Mouse (Mus musculus) C2C12 (cell line): ENCODE results near the gene Man2a2. TPM values are rescaled to one million over a fixed set of nuclear protein-coding genes. Genes with fewer than 3 reads are reported as not detected.

Experiments used
- H3K27me3 ChIP-seq: one replicate; pipeline ENCODE4 v1.6.1; 2011; ENCODE audit not compliant: control insufficient read depth, insufficient read depth, insufficient read length
- H3K36me3 ChIP-seq: one replicate; pipeline ENCODE4 v1.6.1; 2011; ENCODE audit not compliant: control insufficient read depth, insufficient read depth
- H3K4me3 ChIP-seq: one replicate; pipeline ENCODE4 v1.5.1; 2011; ENCODE audit warnings: mild to moderate bottlenecking, control low read depth; ENCODE audit not compliant: poor library complexity, insufficient read depth, severe bottlenecking
- H3K79me2 ChIP-seq: one replicate; pipeline ENCODE4 v1.6.1; 2011; ENCODE audit not compliant: control insufficient read depth, insufficient read depth
- H3K79me3 ChIP-seq: one replicate; pipeline ENCODE4 v1.6.1; 2011; ENCODE audit warnings: low read depth, control low read depth
- H3ac ChIP-seq: one replicate; pipeline ENCODE3; 2011; ENCODE audit warnings: low read depth; ENCODE audit not compliant: control insufficient read depth, insufficient read length
- CEBPB ChIP-seq: IDR thresholded peaks from one replicate; pipeline ENCODE4 v1.6.1; 2011; ENCODE audit warnings: low read depth, mild to moderate bottlenecking, control low read depth, moderate library complexity
- CTCF ChIP-seq: IDR thresholded peaks from one replicate; pipeline ENCODE4 v1.5.1; 2011; ENCODE audit not compliant: control insufficient read depth, insufficient read depth, insufficient read length
- FOSL1 ChIP-seq: IDR thresholded peaks from one replicate; pipeline ENCODE4 v1.8.0; 2011; ENCODE audit warnings: mild to moderate bottlenecking, low read length; ENCODE audit not compliant: poor library complexity, insufficient read depth, severe bottlenecking
- MAX ChIP-seq: IDR thresholded peaks from one replicate; pipeline ENCODE4 v1.6.1; 2011; ENCODE audit warnings: mild to moderate bottlenecking, control low read depth
- MYOD1 ChIP-seq: IDR thresholded peaks from one replicate; pipeline ENCODE4 v1.6.1; 2011; ENCODE audit warnings: low read depth; ENCODE audit not compliant: control insufficient read depth, insufficient read length
- MYOG ChIP-seq: IDR thresholded peaks from one replicate; pipeline ENCODE4 v1.6.1; 2011; ENCODE audit not compliant: control insufficient read depth, insufficient read length; ENCODE audit errors: extremely low read depth
- USF1 ChIP-seq: IDR thresholded peaks from one replicate; pipeline ENCODE4 v1.6.1; 2011; ENCODE audit warnings: low read depth, mild to moderate bottlenecking, control low read depth, moderate library complexity
- polyA plus RNA-seq: library from polyadenylated mRNA; unstranded; fragments of >200 nt; fragmentation: generic; extraction: Trizol; gene quantifications from one replicate; pipeline ENCODE4 v1.2.1, GENCODE M21; 2012; ENCODE audit warnings: missing spikeins

Man2a2 gene
- polyA plus RNA-seq, 1 experiment = 21.5 TPM

DNA sequence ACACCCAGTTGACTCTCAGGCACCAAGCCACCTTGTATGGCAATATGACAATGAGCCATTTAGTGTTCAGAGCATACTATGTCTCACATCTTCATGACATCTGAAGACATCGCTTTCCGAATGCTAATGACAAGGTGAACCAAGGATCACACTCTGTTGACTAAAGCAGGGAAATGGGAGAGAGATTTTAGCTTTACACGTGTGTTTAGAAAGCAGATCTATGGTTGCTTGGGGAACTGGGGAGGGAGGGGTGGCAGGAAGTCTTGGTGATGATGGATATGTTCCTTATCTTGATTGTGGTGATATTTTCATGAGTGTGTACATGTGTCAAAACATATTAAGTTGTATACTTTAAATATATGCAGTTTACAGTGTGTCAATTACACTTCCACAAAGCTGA lies 35.0 kb upstream of the Man2a2 start:
- no peak overlapping the region for H3ac ChIP-seq
- TF ChIP-seq MYOG (no peak), FOSL1 (no peak), CEBPB (no peak), MYOD1 (no peak), USF1 (no peak), MAX (no peak), CTCF (no peak)
- no peaks in the 10 kb centered on the region for H3K27me3 ChIP-seq
- H3K79me3 ChIP-seq = peaks cover 3% of the 10 kb centered on the region
- peaks cover 17% of the 10 kb centered on the region for H3K79me2 ChIP-seq
- H3K4me3 ChIP-seq = no peak overlapping the region
- no peaks in the 10 kb centered on the region for H3K36me3 ChIP-seq

DNA sequence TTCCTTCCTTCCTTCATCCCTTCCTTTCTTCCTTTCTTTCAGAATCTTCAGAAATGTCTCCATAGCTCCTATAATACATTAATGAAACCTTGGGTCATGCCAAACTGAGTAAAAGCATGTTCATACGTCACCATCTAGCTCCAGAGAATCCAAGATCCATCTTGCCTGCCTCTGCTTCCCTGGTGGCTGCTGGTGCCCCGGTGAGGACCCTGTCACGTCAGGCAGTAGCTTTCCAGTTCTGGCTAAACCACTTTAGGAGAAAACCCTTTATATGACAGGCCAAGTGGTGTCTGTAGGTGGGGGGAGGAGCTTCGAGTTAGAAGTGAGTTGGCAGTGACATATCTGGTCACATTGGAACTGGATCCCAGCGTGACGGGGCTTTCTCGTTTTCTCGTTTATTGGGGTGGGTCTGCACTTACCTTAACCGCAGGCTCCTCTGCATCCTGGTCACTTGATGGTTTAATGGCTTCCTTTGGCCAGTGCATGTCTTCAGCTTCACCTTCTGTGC lies 34.1 kb upstream of the Man2a2 start, which contains the start of gene Furin:
Furin (minus strand) TSS at position 249 of the 508 bp plus-strand sequence.
- peak within 1 kb of the TSS; percentile 27 for H3ac ChIP-seq
- no peaks in the 10 kb centered on the region for H3K27me3 ChIP-seq
- TF ChIP-seq FOSL1 (no peak), MAX (no peak), MYOD1 (no peak), CTCF (no peak), CEBPB (no peak), MYOG (no peak), USF1 (no peak)
- H3K79me2 ChIP-seq = peaks cover 27% of the 10 kb centered on the region
- H3K36me3 ChIP-seq = no peaks in the 10 kb centered on the region
- peaks cover 9% of the 10 kb centered on the region for H3K79me3 ChIP-seq
- H3K4me3 ChIP-seq = peak within 1 kb of the TSS; percentile 3

DNA sequence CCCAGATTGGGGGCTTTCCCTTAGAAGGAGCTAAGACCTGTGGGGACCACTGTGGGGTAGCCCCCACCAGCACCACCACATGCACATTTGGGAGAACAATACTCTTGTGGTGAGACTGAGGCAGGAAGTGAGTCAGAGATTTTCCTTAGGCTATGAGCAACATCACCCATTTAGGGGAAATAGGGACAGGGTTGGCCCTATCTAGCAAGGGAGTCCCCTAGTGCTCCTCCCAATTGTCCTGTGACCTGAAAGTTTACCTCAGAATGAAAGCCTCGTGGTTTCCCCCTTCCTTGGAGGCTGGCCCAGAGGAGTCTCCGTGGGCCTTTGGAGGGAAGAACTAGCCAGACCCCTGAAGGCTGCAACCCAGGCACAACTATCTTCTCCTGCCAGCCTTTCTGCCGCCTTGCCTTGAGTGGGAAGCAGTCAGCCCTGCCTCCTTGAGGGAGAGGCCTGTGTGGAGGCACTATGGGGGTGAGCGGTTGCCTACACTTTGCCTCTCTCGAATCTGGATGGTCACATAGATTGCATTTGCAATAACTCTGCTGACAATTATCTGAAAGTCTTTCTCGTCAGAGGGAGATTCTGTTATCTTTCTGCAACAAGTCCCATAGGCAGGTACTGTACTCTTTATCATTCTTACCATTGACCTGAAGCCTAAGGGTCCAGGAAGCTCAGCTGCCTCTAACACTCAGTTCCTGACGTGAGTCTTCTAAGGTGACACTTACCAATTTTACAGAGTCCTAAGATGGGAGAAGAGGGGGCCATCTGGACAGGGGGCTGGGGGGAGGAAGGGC lies 33.1 kb upstream of the Man2a2 start:
- TF ChIP-seq MAX (peak; percentile 44), USF1 (no peak)
- peak overlapping the region; percentile 27 for H3ac ChIP-seq
- no peaks in the 10 kb centered on the region for H3K36me3 ChIP-seq
- H3K79me2 ChIP-seq = peaks cover 36% of the 10 kb centered on the region
- H3K79me3 ChIP-seq = peaks cover 17% of the 10 kb centered on the region
- H3K4me3 ChIP-seq = peak overlapping the region; percentile 3
- H3K27me3 ChIP-seq = no peaks in the 10 kb centered on the region

DNA sequence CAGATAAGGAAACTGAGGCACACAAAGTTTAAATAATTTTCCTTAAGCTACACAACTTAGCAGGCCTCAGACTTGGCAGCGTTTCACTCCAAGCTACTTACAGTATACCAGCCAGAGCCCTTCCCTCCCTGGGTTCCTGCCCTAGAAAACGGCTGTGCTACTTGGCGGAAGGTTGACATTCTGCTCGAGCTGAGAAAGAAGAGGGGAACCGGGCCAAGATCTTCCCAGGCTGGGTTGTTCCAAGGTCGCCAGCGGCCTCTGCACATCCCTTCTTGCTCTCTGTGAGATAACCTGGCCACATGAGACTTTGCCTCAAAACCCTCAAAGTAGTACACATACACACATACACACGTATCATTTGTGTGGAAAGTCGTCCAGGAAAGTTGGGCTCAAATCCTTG lies 32.4 kb upstream of the Man2a2 start:
- H3K79me2 ChIP-seq = peaks cover 44% of the 10 kb centered on the region
- H3K27me3 ChIP-seq = no peaks in the 10 kb centered on the region
- H3K4me3 ChIP-seq = no peak overlapping the region
- peak overlapping the region; percentile 37 for H3ac ChIP-seq
- peaks cover 25% of the 10 kb centered on the region for H3K79me3 ChIP-seq
- no peak for TF ChIP-seq MYOD1
- TF ChIP-seq MAX = no peak
- TF ChIP-seq USF1 = no peak
- no peak for TF ChIP-seq CTCF
- H3K36me3 ChIP-seq = no peaks in the 10 kb centered on the region

DNA sequence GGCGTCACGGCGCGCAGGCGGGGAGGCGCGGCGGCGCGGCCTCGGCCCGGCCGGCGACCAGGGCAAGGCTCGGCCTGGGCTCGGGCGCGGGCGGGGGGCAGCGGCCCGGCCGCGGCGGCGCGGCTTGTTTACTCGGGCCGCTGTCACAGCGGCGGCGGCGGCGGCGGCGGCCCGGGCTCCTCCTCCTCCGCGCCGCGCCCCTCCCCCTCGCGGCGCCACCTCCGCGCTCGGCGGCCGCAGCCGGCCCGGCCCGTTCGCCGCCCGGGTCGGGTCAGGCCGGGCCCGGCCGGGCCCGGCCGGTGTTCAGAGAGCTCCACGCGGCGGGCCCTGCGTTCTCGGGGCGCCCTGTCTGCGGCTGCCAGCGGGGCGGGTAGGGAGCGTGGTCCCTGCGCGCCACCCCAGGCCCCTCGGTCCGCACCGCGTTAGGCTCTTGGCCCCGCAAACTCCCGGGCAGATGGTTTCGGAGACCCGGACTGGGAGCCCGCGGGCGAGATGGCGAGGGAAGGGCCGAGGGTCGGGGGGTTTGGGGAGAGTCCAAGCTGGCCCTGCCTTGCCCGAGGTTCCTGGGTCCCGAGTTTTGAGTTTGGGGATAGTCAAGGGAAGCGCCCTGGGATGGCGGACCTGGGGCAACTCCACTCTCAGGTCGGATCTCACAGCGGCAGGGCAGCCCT lies 31.6 kb upstream of the Man2a2 start:
- Histone ChIP-seq H3K4me3 (peak overlapping the region; percentile 65), H3K27me3 (no peaks in the 10 kb centered on the region), H3K36me3 (peaks cover 4% of the 10 kb centered on the region), H3K79me2 (peaks cover 51% of the 10 kb centered on the region), H3K79me3 (peaks cover 30% of the 10 kb centered on the region), H3ac (peak overlapping the region; percentile 97)
- no peak for TF ChIP-seq MAX
